Mouse (Mus musculus): ENCODE results near the gene Grem2. TPM values are rescaled to one million over a fixed set of nuclear protein-coding genes. Genes with fewer than 3 reads are reported as not detected.

Grem2 gene
- polyA plus RNA-seq (2015; fragmentation: Nextera tagmentation; extraction: Ambion mirVana), result 0.66 and 0.82 TPM in 2 replicates

- Histone ChIP-seq H3K4me2 (ENCODE audit: low read length) (peak within 1 kb of the TSS; percentile 70), H3K4me3 (replicated peaks; ENCODE audit: low read length) (peak within 1 kb of the TSS; percentile 53), H3K9ac (replicated peaks; ENCODE audit: low read depth, low read length) (peak within 1 kb of the TSS; percentile 55), H3K36me3 (ENCODE audit: control insufficient read depth, insufficient read depth) (no peaks in the 10 kb centered on the region), H3K4me1 (replicated peaks; ENCODE audit: control insufficient read depth, insufficient read depth, low read length) (0 out of 2 replicates have a peak, but pooled peaks cover 5% of the 10 kb centered on the region), H3K9me3 (ENCODE audit: control insufficient read depth, low read length) (no peaks in the 10 kb centered on the region), H3K27ac (ENCODE audit: low read length) (no peak within 1 kb of the TSS), H3K27me3 (replicated peaks; ENCODE audit: control insufficient read depth, insufficient read depth, low read length) (no peaks in the 10 kb centered on the region)
- peak; percentile 99 for ATAC-seq
- WGBS, result 4% methylated on average over 30 of the region's 30 CpGs
Observed at GRCm38 (mm10) chr1:174921298-174921955, at the start of gene Grem2. Grem2 (minus strand) TSS chr1:174921819.

GRCm38 (mm10) chr1:174959837-174960236 lies 38.2 kb upstream of the Grem2 start:
- Histone ChIP-seq H3K4me1 (replicated peaks; ENCODE audit: control insufficient read depth, insufficient read depth, low read length) (no peaks in the 10 kb centered on the region), H3K27ac (ENCODE audit: low read length) (no peak overlapping the region), H3K27me3 (replicated peaks; ENCODE audit: control insufficient read depth, insufficient read depth, low read length) (no peaks in the 10 kb centered on the region), H3K9me3 (ENCODE audit: control insufficient read depth, low read length) (no peaks in the 10 kb centered on the region), H3K9ac (replicated peaks; ENCODE audit: low read depth, low read length) (no peak overlapping the region), H3K36me3 (ENCODE audit: control insufficient read depth, insufficient read depth) (no peaks in the 10 kb centered on the region), H3K4me3 (replicated peaks; ENCODE audit: low read length) (no peak overlapping the region), H3K4me2 (ENCODE audit: low read length) (no peak overlapping the region)
- WGBS, result 94% methylated on average over 3 of the region's 3 CpGs
- no peak for ATAC-seq

GRCm38 (mm10) chr1:174931003-174931619 lies 9.5 kb upstream of the Grem2 start:
- no peak for ATAC-seq
- WGBS, result 58% methylated on average over 3 of the region's 3 CpGs

GRCm38 (mm10) chr1:174929459-174930181 lies 8.0 kb upstream of the Grem2 start:
- H3K27ac ChIP-seq (ENCODE audit: low read length), result no peak overlapping the region
- no peaks in the 10 kb centered on the region for H3K27me3 ChIP-seq (replicated peaks; ENCODE audit: control insufficient read depth, insufficient read depth, low read length)
- ATAC-seq, result no peak
- 77% methylated on average over 7 of the region's 7 CpGs for WGBS
- H3K4me2 ChIP-seq (ENCODE audit: low read length), result no peak overlapping the region
- no peaks in the 10 kb centered on the region for H3K4me1 ChIP-seq (replicated peaks; ENCODE audit: control insufficient read depth, insufficient read depth, low read length)
- H3K9me3 ChIP-seq (ENCODE audit: control insufficient read depth, low read length), result no peaks in the 10 kb centered on the region
- no peaks in the 10 kb centered on the region for H3K36me3 ChIP-seq (ENCODE audit: control insufficient read depth, insufficient read depth)
- no peak overlapping the region for H3K4me3 ChIP-seq (replicated peaks; ENCODE audit: low read length)
- no peak overlapping the region for H3K9ac ChIP-seq (replicated peaks; ENCODE audit: low read depth, low read length)

More at GRCm38 (mm10) chr1:174931003-174931619, 9.5 kb upstream of the Grem2 start:
- Histone ChIP-seq H3K27ac (ENCODE audit: low read length) (no peak overlapping the region), H3K4me3 (replicated peaks; ENCODE audit: low read length) (no peak overlapping the region), H3K9ac (replicated peaks; ENCODE audit: low read depth, low read length) (no peak overlapping the region), H3K27me3 (replicated peaks; ENCODE audit: control insufficient read depth, insufficient read depth, low read length) (no peaks in the 10 kb centered on the region), H3K36me3 (ENCODE audit: control insufficient read depth, insufficient read depth) (no peaks in the 10 kb centered on the region), H3K4me2 (ENCODE audit: low read length) (no peak overlapping the region), H3K9me3 (ENCODE audit: control insufficient read depth, low read length) (no peaks in the 10 kb centered on the region), H3K4me1 (replicated peaks; ENCODE audit: control insufficient read depth, insufficient read depth, low read length) (no peaks in the 10 kb centered on the region)

- Histone ChIP-seq H3K27ac (ENCODE audit: low read length) (no peak overlapping the region), H3K9me3 (ENCODE audit: control insufficient read depth, low read length) (no peaks in the 10 kb centered on the region), H3K4me2 (ENCODE audit: low read length) (no peak overlapping the region), H3K27me3 (replicated peaks; ENCODE audit: control insufficient read depth, insufficient read depth, low read length) (no peaks in the 10 kb centered on the region), H3K4me1 (replicated peaks; ENCODE audit: control insufficient read depth, insufficient read depth, low read length) (0 out of 2 replicates have a peak, but pooled peaks cover 5% of the 10 kb centered on the region), H3K36me3 (ENCODE audit: control insufficient read depth, insufficient read depth) (no peaks in the 10 kb centered on the region), H3K4me3 (replicated peaks; ENCODE audit: low read length) (no peak overlapping the region), H3K9ac (replicated peaks; ENCODE audit: low read depth, low read length) (no peak overlapping the region)
- no peak for ATAC-seq
- 96% methylated on average over 4 of the region's 4 CpGs for WGBS
Observed at GRCm38 (mm10) chr1:174918949-174919348, 2.7 kb downstream of the Grem2 start.

- WGBS, result 86% methylated on average over 5 of the region's 5 CpGs
- H3K4me3 ChIP-seq (replicated peaks; ENCODE audit: low read length), result no peak overlapping the region
- no peak overlapping the region for H3K27ac ChIP-seq (ENCODE audit: low read length)
- no peaks in the 10 kb centered on the region for H3K9me3 ChIP-seq (ENCODE audit: control insufficient read depth, low read length)
- H3K27me3 ChIP-seq (replicated peaks; ENCODE audit: control insufficient read depth, insufficient read depth, low read length), result no peaks in the 10 kb centered on the region
- H3K9ac ChIP-seq (replicated peaks; ENCODE audit: low read depth, low read length), result no peak overlapping the region
- H3K4me1 ChIP-seq (replicated peaks; ENCODE audit: control insufficient read depth, insufficient read depth, low read length), result 0 out of 2 replicates have a peak, but pooled peaks cover 5% of the 10 kb centered on the region
- H3K36me3 ChIP-seq (ENCODE audit: control insufficient read depth, insufficient read depth), result no peaks in the 10 kb centered on the region
- ATAC-seq, result no peak
- H3K4me2 ChIP-seq (ENCODE audit: low read length), result no peak overlapping the region
Observed at GRCm38 (mm10) chr1:174918236-174918870, 3.3 kb downstream of the Grem2 start.

GRCm38 (mm10) chr1:174909834-174910233 lies 11.8 kb downstream of the Grem2 start:
- 74% methylated on average over 3 of the region's 3 CpGs for WGBS
- no peak for ATAC-seq
- Histone ChIP-seq H3K4me1 (replicated peaks; ENCODE audit: control insufficient read depth, insufficient read depth, low read length) (no peaks in the 10 kb centered on the region), H3K4me2 (ENCODE audit: low read length) (no peak overlapping the region), H3K4me3 (replicated peaks; ENCODE audit: low read length) (no peak overlapping the region), H3K27me3 (replicated peaks; ENCODE audit: control insufficient read depth, insufficient read depth, low read length) (no peaks in the 10 kb centered on the region), H3K9ac (replicated peaks; ENCODE audit: low read depth, low read length) (no peak overlapping the region), H3K9me3 (ENCODE audit: control insufficient read depth, low read length) (no peaks in the 10 kb centered on the region), H3K27ac (ENCODE audit: low read length) (no peak overlapping the region), H3K36me3 (ENCODE audit: control insufficient read depth, insufficient read depth) (no peaks in the 10 kb centered on the region)

- H3K9me3 ChIP-seq (ENCODE audit: control insufficient read depth, low read length), result no peaks in the 10 kb centered on the region
- no peak overlapping the region for H3K4me2 ChIP-seq (ENCODE audit: low read length)
- no peaks in the 10 kb centered on the region for H3K36me3 ChIP-seq (ENCODE audit: control insufficient read depth, insufficient read depth)
- H3K27ac ChIP-seq (ENCODE audit: low read length), result no peak overlapping the region
- H3K4me1 ChIP-seq (replicated peaks; ENCODE audit: control insufficient read depth, insufficient read depth, low read length), result no peaks in the 10 kb centered on the region
- no peak overlapping the region for H3K9ac ChIP-seq (replicated peaks; ENCODE audit: low read depth, low read length)
- ATAC-seq, result no peak
- H3K4me3 ChIP-seq (replicated peaks; ENCODE audit: low read length), result no peak overlapping the region
- H3K27me3 ChIP-seq (replicated peaks; ENCODE audit: control insufficient read depth, insufficient read depth, low read length), result no peaks in the 10 kb centered on the region
- WGBS, result 86% methylated on average over 5 of the region's 5 CpGs
Observed at GRCm38 (mm10) chr1:174908232-174908631, 13.4 kb downstream of the Grem2 start.

- no peaks in the 10 kb centered on the region for H3K9me3 ChIP-seq (ENCODE audit: control insufficient read depth, low read length)
- H3K4me1 ChIP-seq (replicated peaks; ENCODE audit: control insufficient read depth, insufficient read depth, low read length), result no peaks in the 10 kb centered on the region
- H3K27me3 ChIP-seq (replicated peaks; ENCODE audit: control insufficient read depth, insufficient read depth, low read length), result no peaks in the 10 kb centered on the region
- 85% methylated on average over 5 of the region's 5 CpGs for WGBS
- no peak overlapping the region for H3K27ac ChIP-seq (ENCODE audit: low read length)
- H3K4me3 ChIP-seq (replicated peaks; ENCODE audit: low read length), result no peak overlapping the region
- no peaks in the 10 kb centered on the region for H3K36me3 ChIP-seq (ENCODE audit: control insufficient read depth, insufficient read depth)
- no peak overlapping the region for H3K9ac ChIP-seq (replicated peaks; ENCODE audit: low read depth, low read length)
- no peak for ATAC-seq
- no peak overlapping the region for H3K4me2 ChIP-seq (ENCODE audit: low read length)
Observed at GRCm38 (mm10) chr1:174907637-174908036, 14.0 kb downstream of the Grem2 start.
